Mouse (Mus musculus): Measurements from ENCODE around the gene Ssh2.

- no peak for TF ChIP-seq POLR2A (IDR thresholded peaks at IDR 0.05; ENCODE audit: insufficient read depth, low read length)
- no peak for TF ChIP-seq CTCF (IDR thresholded peaks at IDR 0.05; ENCODE audit: low read depth, low read length)
- TF ChIP-seq EP300 (IDR thresholded peaks at IDR 0.05; ENCODE audit: insufficient read depth, low read depth, low read length): no peak
Measured at GRCm38 (mm10) chr11:77472775-77473174, 256.7 kb downstream of the Ssh2 start.
